Mouse (Mus musculus): ENCODE results near the gene Nek1.

- no peak for TF ChIP-seq CTCF (IDR thresholded peaks at IDR 0.05; ENCODE audit: insufficient read depth, low read length)
- TF ChIP-seq POLR2A (IDR thresholded peaks at IDR 0.05; ENCODE audit: borderline replicate concordance, extremely low read depth, low read depth, low read length) = no peak
Observed at GRCm38 (mm10) chr8:60969091-60969490, 23.9 kb upstream of the Nek1 start.

All from lung, adult 2 months (tissue).